Mouse (Mus musculus): ENCODE results near the gene Map2k6.

GRCm38 (mm10) chr11:110385487-110385886 is 13.4 kb upstream of the Map2k6 start:
- TF ChIP-seq POLR2A (IDR thresholded peaks at IDR 0.05; ENCODE audit: insufficient read length, low read depth) (no peak), E2F4 (IDR thresholded peaks at IDR 0.05; ENCODE audit: insufficient read depth) (no peak)
